Mouse (Mus musculus): Measurements from ENCODE around the gene Gm20388.
A peak's percentile ranks its signal among the peaks of the same experiment; 100 is the strongest.

Gene Gm20388

DNA sequence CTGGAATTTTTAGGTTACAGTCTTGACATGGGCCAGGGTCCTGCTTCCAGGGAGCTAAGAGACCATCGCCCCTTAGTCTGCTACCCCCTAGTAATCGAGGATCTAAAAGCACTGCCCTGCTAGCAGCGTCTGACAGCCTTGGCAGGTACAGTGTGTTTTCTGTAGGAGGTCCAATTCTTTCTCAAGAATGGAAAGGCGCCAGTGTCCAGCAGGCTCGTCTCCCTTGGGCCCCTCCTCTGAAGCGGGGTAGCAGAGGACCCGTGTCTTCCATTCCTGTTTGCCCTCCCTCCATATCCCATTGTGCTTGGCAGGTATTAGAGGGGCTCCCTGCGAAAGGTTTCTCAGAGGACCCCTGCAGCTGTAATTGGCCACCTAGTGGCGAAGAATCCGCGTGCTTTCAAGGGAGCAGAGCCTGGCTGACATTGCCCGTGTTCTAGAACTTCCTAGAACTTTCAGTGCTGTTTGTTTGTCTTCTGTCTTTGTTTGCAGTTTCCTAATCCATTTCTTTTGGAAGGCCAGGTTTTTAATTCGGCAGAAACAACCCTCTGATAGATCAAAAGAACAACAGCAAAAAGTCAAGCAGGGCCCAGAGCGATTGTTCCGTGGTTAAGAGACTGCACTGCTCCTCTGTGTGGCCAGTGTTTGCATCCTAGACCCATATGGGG is 2136.7 kb downstream of the Gm20388 start:
- DNase-seq (ENCODE audit: extremely low read depth, insufficient read length, low spot score): no peak

DNA sequence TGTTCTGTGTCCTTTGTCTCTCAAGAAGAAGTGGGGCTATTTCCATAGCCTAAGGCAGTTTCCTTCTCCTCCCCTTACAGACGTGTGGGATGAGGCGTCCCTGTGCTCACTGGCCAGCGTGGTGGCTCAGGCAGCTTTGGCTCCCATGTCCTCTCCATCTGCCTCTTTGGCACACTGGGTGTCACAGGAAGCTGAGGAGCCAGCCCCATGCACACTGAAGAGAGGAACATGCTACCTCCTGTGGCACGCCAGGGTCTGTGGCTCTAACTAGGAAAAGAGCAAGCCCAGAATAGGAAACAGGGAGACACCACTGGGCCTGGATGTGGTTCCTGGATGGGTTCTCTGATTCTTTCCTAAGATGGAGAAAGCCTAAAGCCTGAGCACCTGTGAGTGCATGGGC is 2138.6 kb downstream of the Gm20388 start:
- no peak for DNase-seq (ENCODE audit: extremely low read depth, insufficient read length, low spot score)

DNA sequence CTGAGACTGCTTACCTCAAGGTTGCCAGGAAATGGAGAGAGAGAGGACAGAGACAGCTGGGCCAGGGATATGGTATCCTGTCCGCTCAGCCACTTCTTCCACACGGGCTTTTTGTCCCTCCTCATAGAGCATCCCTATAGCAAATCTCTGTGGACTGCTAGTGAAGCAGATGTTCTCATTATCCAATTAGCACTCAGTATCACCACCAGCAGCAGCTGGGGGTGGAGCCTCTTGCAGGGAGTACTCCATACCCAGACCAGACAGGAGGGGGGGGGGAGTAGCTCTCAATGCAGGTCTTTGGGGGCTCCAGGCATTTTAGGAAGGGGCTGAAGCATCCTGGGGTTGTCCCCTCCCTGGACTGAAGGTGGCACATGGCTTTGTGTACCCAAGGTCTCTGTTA is 2139.3 kb downstream of the Gm20388 start:
- no peak for DNase-seq (ENCODE audit: extremely low read depth, insufficient read length, low spot score)

DNA sequence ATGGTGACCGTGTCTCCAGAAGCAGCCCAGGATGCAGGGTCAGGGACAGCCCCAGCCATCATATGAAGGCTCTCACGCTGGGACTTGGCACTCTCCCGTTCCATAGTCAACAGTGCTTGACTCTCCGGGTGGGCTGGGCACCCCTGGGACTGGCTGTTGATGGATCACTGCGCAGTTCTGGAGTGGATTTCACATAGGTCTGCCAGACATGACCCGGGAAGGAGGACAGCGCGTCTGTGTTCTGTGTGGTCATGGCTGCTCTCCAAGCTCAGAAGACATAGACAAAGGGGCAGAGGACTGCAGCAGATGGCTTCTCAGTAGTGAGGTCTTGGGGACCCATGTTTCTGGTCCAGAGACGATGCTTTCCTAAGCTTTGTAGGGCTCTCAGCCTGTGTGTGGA is 2140.0 kb downstream of the Gm20388 start:
- no peak for DNase-seq (ENCODE audit: extremely low read depth, insufficient read length, low spot score)

DNA sequence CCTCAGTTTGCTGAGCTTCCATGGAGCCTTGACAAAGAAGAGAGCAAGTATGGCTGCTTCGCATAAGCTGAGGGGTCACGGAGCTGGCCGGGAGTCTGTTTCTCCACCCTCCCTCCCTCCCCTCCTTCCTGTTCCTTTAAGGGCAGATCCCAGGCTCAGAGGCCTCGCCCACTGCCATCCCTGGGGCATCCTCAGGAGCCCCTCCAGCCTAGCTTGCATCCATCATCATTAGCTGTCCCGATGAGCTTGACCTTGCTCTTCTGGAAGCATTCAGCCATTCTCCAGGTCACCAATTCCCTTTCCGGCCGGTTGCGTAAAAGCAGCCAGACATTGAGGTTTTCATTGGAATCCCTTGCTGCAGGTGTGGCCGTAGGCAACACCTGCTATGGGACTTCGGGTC is 2144.7 kb downstream of the Gm20388 start:
- no peak for DNase-seq (ENCODE audit: extremely low read depth, insufficient read length, low spot score)

DNA sequence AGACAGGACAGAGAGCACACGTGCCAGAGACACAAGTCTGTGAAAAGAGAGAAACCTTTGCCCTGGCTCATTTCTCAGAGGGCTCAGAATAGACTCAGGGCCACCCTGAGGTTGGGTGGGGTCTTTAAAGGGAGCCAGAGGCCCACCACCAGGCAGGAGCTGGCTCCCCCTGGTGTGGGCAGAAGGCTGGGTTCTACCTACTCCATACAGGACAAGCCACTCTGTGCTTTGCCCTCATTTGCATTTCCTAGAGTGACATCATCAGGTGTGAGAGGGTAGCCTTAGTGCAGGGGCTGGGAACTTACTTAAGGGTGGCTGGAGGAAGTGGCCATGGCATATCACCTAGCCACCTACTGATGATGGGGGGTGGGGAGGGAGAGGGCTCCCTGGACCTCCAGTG is 2145.5 kb downstream of the Gm20388 start:
- no peak for DNase-seq (ENCODE audit: extremely low read depth, insufficient read length, low spot score)

DNA sequence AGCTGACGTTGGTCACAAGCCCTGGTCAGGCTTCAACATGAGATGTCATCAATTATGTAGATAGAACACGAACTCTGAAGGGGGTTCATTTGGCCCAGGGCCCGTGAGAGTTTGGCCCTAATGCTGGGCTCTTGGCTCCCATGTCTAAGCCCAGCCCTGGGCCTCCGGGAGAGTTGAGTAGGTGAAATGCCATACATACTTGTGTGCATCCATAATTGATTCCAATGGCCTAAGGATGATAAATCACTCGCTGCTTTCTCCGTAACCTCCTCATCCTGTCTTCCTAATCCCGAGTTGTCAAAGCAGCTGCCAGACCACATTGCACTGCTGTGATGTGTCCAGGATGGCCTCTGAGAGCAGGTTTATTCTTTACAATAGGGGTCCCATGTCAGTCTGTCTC is 2146.2 kb downstream of the Gm20388 start:
- no peak for DNase-seq (ENCODE audit: extremely low read depth, insufficient read length, low spot score)

DNA sequence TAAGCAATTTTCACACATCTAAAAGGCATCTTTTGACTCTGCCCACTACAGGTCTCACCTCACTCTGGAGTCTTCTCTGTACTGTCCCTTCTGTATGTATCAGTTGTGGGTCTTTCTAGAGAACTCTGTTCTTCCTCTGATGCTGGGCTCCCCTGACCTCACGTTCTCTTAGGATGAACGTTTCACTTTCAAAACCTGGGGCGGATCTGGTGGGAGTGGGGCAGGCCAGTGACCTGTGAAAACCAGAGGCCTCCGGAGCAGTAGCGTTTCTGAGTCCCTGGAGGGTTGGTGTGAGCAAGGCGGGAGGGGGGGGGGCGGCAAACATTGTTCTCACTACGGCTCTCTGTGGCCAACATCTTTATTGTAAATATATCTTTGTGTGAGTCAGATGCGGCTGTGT is 2147.9 kb downstream of the Gm20388 start:
- no peak for DNase-seq (ENCODE audit: extremely low read depth, insufficient read length, low spot score)

DNA sequence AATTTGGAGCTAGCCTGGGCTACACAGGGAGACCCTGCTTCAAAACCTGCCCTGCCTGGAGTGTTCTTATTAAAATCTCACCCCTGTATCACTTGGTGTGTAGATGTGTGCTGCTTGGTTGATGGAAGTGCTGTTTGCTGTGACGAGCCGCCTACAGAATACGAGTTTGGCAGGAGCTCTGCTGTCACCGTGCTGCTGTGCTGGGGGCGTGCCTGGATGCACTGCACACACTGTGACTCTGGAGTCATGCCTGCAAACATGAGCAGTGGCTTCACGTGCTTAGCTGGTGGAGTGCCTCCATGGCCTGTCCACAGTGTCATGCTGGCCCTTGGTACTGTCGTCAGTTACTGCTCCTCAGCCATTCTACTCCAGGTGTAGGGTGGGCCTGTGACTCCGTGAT is 2148.3 kb downstream of the Gm20388 start:
- DNase-seq (ENCODE audit: extremely low read depth, insufficient read length, low spot score): no peak

DNA sequence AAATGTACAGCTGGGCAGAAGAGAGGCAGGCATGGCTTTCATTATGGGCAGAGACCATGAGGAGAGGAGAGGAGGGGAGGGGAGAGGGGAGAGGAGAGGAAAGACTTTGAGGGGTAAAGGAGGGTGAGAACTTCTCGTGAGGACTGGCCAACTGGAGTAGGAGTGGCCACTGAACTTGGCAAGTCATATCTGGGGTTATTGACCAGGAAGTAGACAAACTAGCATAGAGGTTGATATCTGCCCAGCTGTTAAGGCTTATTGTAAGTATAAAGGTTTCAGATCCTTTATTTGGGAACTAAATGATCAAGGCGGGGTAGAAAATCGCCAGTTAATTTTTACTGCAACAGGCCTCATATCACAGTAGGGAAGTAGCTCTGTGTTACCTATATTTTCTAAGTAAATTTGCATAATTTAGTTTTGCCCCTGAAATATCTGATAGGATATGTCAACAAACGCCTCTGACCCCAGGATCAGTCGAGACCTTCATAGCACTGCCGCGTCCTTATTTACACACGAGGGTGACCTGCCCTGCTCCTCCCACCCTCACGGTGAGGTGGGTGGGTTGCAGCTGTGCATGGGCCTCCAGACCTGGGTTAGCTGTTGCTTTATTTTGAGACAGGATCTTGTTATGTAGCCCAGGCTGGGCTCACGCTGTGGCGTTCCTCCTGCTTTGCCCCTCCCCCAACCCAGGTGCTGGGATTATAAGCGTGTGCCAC is 2152.0 kb downstream of the Gm20388 start:
- no peak for DNase-seq (ENCODE audit: extremely low read depth, insufficient read length, low spot score)

DNA sequence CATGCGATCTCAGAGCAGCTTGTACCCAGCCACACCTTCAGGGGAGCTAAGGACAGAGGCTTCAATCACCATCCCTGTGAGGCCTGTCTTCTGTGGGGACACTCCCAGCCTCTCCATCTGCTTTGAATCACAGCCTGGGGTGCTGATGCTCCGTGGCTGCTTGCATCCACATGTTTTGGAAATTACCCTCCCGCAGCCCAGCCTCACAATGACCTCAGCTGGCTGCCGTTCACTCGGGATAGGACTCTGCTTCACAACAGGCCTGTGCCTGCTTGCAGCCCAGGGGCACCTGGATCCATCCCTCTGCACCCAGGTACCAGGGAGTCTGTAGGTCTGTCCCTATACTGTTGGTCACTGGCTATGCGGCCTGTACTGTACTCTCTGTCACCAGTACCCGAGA is 2153.7 kb downstream of the Gm20388 start:
- no peak for DNase-seq (ENCODE audit: extremely low read depth, insufficient read length, low spot score)

DNA sequence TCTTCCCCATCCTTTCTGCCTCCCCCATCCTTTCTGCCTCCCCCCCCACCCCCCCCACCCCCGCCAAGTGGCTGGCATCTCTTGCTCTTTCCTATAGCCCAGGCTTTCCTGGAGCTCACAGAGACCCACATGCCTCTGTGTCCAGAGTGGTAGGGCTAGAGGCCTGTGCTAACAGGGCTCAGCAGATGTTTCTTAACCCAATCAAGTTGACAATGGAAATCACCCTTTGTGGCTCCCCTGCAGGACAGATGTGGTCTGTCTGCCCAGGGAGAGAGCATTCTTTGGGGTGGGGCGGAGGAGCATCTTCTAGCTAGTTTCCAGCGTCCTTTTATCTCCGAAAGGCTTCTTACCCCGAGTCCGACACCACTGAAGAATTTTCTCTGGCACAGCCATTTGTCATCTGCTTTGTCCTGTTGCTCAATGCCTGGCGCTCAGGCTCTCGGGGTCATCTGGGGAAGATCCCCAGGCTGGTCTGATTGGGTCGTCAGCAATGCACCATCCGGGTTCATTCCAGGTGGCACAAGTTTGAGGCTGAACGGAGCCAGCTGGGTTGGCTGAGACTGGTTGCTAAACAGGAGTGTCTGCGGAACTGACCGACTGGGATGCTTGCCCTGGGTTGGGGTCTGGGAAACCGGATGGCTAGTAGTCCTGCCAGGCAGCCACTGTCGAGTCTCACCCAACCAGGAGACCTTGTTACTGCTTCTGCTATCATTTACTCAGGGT is 2157.3 kb downstream of the Gm20388 start:
- no peak for DNase-seq (ENCODE audit: extremely low read depth, insufficient read length, low spot score)

DNA sequence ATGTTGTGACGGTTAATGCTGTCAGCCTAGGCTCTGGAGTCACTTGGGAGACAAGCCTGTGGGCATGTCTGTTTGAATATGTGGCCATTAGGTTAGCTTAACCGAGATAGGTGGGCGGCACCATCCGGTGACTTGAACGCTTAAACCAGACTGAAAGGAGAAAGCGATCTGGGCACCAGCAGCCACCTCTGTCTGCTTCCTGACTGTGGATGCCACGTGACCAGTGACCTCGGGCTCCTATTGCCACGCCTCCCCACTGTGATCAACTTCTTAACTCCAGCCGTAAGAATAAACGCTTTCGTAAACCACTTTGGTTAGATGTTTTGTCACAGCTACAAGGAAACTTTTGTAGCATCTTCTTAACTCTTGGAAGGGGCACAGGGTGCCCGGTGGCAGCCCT is 2158.0 kb downstream of the Gm20388 start:
- DNase-seq (ENCODE audit: extremely low read depth, insufficient read length, low spot score): no peak

DNA sequence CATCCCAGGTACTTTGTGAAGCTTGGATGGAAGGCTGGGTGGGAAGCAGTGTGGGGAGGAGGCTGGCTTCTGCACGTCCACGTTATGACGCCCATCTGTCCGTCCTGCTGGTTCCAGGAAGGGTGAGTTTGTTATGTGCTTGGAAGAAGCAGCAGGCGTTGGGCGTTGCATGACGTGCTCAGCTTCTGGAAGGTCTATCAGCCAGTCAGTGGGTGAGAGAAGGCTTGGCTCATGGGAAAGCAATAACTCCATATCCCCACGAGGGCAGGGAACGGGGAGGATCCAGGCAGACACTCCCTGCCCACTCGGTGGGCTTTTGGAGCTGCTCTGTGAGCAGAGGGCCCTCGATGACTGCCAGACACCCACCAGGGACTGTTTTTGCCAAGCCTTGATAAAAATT is 2158.6 kb downstream of the Gm20388 start:
- no peak for DNase-seq (ENCODE audit: extremely low read depth, insufficient read length, low spot score)

DNA sequence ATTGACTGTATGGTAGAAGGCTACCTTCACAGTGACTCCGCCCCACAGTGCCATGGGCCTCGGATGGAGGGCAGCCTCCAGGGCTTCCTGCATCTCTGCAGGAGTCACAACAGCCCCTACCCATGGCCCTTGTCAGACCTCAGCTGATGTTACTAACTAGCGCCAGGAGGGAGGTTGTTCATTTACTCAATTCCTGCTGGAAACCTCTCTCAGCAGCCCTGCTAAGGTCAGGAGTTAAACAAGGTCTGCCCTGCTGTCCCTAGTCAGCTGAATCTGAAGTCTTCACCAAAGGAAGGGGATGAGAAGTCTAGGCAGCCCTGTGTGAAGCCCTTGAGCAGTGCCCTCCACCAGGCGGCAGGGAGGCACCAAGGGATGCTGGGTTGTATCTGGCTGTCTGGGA is 2160.6 kb downstream of the Gm20388 start:
- no peak for DNase-seq (ENCODE audit: extremely low read depth, insufficient read length, low spot score)

DNA sequence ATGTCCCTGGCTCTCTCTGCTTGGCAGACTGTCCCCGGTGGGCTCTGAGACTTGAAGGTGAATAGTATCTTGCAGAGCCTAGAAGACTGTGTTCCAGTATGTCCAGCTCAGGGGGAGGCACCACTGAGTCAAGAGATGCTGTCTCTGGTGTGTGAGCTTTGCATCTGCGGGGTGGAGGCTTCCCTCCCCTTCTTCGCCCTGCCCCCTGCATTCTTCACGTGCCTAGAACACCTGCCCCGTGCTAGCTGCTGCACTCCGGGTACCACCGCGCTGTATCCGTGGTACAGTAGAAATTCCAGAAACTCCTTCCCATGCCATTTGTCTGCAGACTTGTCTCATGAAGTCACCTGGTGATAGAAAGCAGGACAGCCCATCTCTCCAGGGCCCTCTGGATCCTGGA is 2163.3 kb downstream of the Gm20388 start:
- no peak for DNase-seq (ENCODE audit: extremely low read depth, insufficient read length, low spot score)

DNA sequence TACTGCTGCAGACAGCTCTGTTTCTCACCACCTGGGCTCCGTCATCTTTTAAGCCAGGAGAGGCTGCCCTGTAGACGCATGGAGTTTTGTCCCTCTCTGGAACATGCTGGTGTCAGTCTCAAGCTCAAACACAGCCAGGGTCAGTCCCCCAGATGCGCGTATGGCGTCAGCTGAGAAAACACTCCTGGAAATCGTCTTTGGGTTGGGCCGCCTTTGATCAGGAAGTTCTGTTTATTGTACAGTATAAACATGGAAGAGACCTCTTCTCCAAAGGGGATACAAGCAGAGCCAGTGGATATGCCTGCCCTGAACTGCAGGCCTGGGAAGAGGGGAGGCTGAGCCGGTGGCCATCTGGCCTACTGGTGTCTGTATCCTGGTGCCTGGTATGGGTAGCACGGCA is 2163.8 kb downstream of the Gm20388 start:
- no peak for DNase-seq (ENCODE audit: extremely low read depth, insufficient read length, low spot score)

DNA sequence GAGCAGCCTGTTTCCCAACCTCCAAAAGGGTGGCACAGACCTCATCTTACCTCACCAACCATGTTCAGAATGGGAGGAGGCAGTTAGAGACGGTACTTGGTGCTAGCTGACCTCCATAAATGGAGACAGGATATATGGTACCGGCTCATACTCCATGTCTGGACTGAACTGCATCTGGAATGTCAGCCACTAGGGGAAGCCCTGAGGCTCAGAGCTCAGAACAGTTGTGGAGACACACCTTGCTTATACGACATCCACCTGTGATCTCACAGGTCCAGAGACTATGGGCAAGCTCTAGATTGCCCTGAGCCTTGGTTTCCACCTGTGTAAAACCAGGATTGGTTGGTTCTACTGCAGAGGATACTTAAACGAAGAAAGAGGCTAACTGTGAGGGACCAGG is 2164.3 kb downstream of the Gm20388 start:
- no peak for DNase-seq (ENCODE audit: extremely low read depth, insufficient read length, low spot score)

DNA sequence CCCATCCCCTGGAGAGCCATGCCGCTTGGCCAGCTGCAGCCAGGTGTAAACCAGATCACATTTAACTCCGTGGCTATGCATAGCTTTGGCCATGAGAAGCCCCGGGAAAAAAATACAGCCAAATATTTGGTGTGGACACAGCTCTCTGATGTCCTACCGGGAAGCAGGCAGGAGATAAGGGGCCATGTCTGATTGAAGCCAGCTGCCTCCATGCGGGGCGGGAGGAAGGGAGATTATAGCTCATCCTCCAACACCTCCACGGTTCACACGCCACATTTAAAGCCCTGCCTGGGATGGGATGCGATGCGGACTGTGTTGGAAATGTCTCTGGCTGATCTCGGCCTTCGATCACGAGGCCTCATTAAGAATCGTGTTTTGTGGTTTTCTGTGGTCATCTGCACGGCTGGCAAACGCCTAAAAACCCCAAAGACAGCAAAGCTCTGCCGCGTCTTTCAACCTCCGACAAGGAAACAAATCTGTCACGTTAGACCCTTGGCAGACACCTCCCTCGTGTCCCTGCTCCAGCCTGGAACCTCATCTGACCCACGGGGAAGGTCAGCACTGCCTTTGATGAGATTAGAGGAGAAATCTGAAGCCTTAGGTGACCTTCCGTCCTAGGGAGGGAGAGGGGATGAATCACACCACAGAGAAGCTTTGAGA is 2165.7 kb downstream of the Gm20388 start:
- no peak for DNase-seq (ENCODE audit: extremely low read depth, insufficient read length, low spot score)

DNA sequence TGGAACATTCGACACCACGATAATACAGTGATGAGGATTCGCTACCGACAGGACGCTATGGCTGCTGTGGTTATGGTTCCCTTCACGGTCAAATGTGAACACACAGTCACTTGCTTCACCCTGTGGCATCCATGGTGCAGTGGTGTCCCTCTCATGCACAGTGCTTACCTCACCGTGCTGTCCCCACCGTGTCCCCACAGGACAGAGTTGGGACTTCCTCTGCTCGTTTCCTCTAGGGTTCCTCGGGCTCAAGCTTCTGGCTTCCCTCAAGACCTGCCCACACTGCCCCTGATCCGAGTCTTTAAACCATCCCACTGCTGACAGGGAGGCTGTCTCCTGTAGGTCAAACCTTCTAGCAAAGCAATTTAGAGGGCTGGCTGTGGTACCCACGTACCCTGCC is 2167.7 kb downstream of the Gm20388 start:
- DNase-seq (ENCODE audit: extremely low read depth, insufficient read length, low spot score): no peak

DNA sequence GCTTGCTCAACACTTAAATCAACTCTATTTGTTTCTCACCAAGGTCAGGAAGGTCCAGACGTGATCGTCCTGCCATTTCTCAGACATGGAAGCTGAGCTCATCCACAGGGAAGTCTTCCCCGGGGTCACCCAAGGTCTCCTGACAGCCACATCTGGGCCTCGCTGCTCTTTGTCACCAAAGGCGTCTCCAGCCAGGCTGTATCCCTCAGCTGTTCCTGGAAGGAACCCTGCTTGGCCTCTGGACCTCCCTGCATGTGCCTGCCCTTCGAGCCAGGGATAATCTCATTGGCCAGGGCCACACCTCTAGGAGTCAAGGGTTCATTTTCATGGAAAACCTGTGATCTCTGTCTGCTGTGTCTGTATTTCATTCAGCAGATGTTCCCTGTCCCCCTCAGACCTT is 2168.5 kb downstream of the Gm20388 start:
- DNase-seq (ENCODE audit: extremely low read depth, insufficient read length, low spot score): no peak

DNA sequence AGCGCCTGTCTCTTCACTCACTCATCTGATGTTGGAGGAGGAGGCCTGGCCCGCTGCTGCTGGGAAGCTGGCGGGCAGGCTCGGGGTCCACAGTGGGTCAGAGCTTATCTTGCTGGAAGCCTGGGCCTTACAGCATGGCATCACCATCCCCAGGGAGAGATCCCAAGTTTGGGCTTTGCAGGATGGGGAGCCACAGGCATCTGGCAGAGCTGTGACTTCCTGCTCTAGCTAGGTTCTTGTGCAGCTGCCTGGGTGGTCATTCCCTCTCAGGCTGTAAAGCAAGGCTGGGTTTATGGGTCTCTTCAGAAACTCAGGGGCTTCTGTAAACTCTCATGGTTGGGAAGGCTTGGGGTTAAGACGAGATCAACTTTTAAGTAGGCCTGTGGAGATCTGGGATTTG is 2169.7 kb downstream of the Gm20388 start:
- DNase-seq (ENCODE audit: extremely low read depth, insufficient read length, low spot score): peak; percentile 41

Measured in 3134 (cell line).